Mouse (Mus musculus) intestine, embryonic 14.5 days (tissue): ENCODE data around the gene Wfdc3. TPM values are rescaled to one million over a fixed set of nuclear protein-coding genes. Genes with fewer than 3 reads are reported as not detected.

Source experiments
- ATAC-seq: fragments of 200-750 bp; cut with Nextera tagmentation; replicated peaks from 2 replicates; pipeline ENCODE4 v1.8.0; 2017; ENCODE audit warnings: low read depth, moderate number of reproducible peaks, moderate TSS enrichment, moderate library complexity; ENCODE audit not compliant: low FRiP score, low TSS enrichment
- DNase-seq: peaks from one replicate; pipeline ENCODE4 v3.0.0-alpha.2; 2018; ENCODE audit warnings: low spot score
- H3K27ac ChIP-seq: fragments of 300-500 bp; sonication (generic); 2 replicates; pipeline ENCODE4 v1.5.1; 2014; ENCODE audit warnings: low read depth, mild to moderate bottlenecking, control low read depth
- H3K27me3 ChIP-seq: fragments of 300-500 bp; sonication (generic); replicated peaks from 2 replicates; pipeline ENCODE4 v1.6.1; 2014; ENCODE audit warnings: low read length, control low read depth; ENCODE audit not compliant: control insufficient read depth, insufficient read depth
- H3K36me3 ChIP-seq: fragments of 300-500 bp; sonication (generic); 2 replicates; pipeline ENCODE4 v1.6.1; 2014; ENCODE audit warnings: low read length, control low read depth; ENCODE audit not compliant: control insufficient read depth, insufficient read depth
- H3K4me1 ChIP-seq: fragments of 300-500 bp; sonication (generic); replicated peaks from 2 replicates; pipeline ENCODE4 v1.6.1; 2014; ENCODE audit warnings: low read length, control low read depth, mixed read lengths; ENCODE audit not compliant: control insufficient read depth, insufficient read depth
- H3K4me2 ChIP-seq: fragments of 300-500 bp; sonication (generic); 2 replicates; pipeline ENCODE4 v1.6.1; 2014; ENCODE audit warnings: low read length
- H3K4me3 ChIP-seq: fragments of 300-500 bp; sonication (generic); 2 replicates; pipeline ENCODE4 v1.5.1; 2014; ENCODE audit warnings: low read depth, low read length, control low read depth, mixed read lengths
- H3K9ac ChIP-seq: fragments of 300-500 bp; sonication (generic); 2 replicates; pipeline ENCODE4 v1.6.1; 2014; ENCODE audit warnings: mild to moderate bottlenecking, low read length
- H3K9me3 ChIP-seq: fragments of 300-500 bp; sonication (generic); 2 replicates; pipeline ENCODE4 v1.6.1; 2016; ENCODE audit warnings: low read length, control low read depth; ENCODE audit not compliant: control insufficient read depth
- WGBS: fragments of 180-500 bp; shearing (Covaris S2); extraction: QIAGEN DNeasy Blood & Tissue Kit; methylation state at CpG from one replicate; pipeline ENCODE4 v1.1.7; 2014; 5-methylcytosine and 5-hydroxymethylcytosine counted together
- polyA plus RNA-seq: library from polyadenylated mRNA; unstranded; fragments of >200 nt; fragmentation: Nextera tagmentation; extraction: Ambion mirVana; gene quantifications from 2 replicates; pipeline ENCODE4 v1.2.1, GENCODE M21; 2014

Wfdc3 gene
- polyA plus RNA-seq, 1 experiment from 2014 or later: 2.6 TPM

DNA sequence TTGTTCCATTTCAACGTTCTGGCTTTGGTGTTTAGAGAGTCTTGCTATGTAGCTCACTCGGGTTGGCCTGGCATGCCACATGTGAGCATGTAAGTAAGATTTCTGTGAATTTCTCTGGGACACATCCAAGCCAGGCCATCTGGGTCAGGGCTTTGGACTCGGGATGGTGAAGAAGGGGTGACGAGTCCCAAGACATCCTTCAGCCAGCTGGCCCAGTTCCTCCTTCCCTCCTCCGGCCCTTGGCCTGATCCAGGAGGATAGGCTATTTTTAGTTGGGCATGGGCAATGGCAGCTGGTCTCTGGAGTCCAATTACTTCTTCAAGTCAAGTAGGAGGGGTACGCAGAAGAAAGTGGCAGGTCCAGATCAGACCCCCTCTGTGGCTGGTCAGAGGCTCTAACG is 33.1 kb upstream of the Wfdc3 start:
- H3K9me3 ChIP-seq: no peaks in the 10 kb centered on the region
- H3K4me1 ChIP-seq: no peaks in the 10 kb centered on the region
- no peaks in the 10 kb centered on the region for H3K27me3 ChIP-seq
- WGBS: 87% methylated on average over 7 of the region's 7 CpGs
- H3K36me3 ChIP-seq: no peaks in the 10 kb centered on the region
- ATAC-seq: no peak
- no peak overlapping the region for H3K4me3 ChIP-seq
- H3K9ac ChIP-seq: no peak overlapping the region
- no peak for DNase-seq
- H3K27ac ChIP-seq: no peak overlapping the region
- no peak overlapping the region for H3K4me2 ChIP-seq

DNA sequence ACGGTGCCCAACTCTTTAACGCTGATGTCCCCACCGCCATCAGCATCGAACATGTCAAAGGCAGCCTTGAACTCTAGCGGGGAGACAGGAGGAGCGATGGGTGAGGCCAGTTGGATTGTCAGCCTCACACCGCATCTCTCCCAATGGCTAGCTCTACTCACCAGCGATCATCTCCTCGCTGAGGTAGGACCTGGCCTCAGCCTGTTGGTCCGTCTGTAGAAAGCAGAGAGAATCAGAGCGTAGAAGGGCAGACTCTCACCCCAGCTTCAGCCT is 32.2 kb upstream of the Wfdc3 start:
- Histone ChIP-seq H3K4me3 (no peak overlapping the region), H3K9me3 (no peaks in the 10 kb centered on the region), H3K36me3 (peaks cover 2% of the 10 kb centered on the region; the same call in 1 of the 2 replicates), H3K27me3 (no peaks in the 10 kb centered on the region), H3K4me1 (no peaks in the 10 kb centered on the region), H3K9ac (no peak overlapping the region), H3K27ac (no peak overlapping the region), H3K4me2 (no peak overlapping the region)
- 90% methylated on average over 11 of the region's 11 CpGs for WGBS
- no peak for ATAC-seq
- DNase-seq: no peak

DNA sequence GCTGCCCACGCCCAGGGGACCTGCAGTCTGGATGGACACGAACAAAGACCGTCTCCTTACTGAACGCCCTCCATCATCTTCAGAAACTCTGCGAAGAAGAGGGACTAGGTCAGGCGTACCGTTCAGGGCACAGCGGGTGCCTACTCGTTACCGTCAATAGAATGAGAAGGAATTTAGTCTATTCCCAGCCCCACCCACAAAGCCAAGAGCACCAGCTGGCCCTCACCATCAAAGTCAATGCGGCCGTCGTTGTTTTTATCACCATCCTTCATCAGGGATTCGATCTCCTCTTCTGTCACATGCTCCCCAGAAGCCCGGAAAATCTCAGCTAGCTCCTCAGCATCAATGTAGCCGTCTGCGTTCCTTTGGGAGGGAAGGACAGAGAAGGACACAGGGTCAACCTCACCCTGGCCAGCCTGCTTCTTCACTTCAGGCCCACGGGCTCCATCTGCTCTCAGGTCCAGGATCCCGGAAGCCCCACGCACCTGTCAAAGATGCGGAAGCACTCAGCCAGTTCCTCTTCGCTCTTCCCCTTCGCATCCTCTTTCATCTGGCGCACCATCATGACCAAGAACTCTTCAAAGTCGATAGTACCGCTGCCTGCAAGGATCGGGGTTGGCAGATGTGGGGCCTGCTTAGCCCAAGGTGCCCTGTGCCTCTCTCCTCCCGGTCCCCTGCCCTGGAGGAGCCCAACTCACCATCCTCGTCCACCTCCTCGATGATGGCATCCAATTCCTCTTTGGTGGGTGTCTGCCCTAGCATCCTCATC is 31.7 kb upstream of the Wfdc3 start:
- no peaks in the 10 kb centered on the region for H3K4me1 ChIP-seq
- DNase-seq (no peak), ATAC-seq (no peak)
- H3K9me3 ChIP-seq: no peaks in the 10 kb centered on the region
- H3K4me2 ChIP-seq: no peak overlapping the region
- no peak overlapping the region for H3K27ac ChIP-seq
- H3K36me3 ChIP-seq: peaks cover 7% of the 10 kb centered on the region
- no peaks in the 10 kb centered on the region for H3K27me3 ChIP-seq
- no peak overlapping the region for H3K9ac ChIP-seq
- H3K4me3 ChIP-seq: no peak overlapping the region
- WGBS: 84% methylated on average over 30 of the region's 30 CpGs

DNA sequence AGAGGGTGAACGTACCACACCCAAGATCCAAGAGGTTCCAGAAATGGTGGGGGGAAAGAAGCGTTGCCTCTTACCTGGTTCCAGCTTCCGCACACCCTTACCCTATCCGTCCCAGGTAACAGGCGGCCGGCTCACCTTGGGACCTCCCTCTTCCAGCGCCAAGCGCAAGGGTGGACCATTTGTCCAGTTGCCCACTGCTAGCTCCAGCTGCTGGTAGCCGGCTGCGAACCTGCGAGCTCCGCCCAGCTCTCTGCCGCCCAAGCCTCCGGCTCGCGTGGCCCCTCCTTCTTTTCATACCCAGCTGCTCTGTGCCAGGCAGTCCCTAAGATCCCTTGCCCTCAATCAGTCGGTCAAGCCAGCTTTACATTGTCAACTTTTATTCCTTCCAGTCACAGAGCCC is 31.1 kb upstream of the Wfdc3 start:
- no peaks in the 10 kb centered on the region for H3K27me3 ChIP-seq
- no peak overlapping the region for H3K9ac ChIP-seq

DNA sequence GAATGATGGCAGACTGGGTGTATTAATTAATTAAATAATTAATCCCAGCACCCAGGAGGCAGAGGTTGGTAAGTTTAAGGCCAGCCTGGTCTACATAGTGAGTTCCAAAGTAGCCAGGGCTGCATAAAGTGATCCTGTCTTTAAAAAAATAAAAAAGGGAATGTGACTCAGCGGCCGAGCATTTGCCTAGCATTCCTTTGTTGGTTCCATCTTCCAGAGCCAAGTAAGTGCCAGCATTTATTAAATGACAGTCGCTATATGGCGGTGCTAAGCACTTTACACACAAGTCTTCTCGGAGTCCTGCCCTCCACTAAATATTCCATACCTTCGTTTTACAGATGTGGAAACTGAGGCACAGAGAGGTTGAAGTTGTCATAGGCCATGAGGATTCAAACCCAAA is 30.4 kb upstream of the Wfdc3 start:
- Histone ChIP-seq H3K27ac (no peak overlapping the region), H3K36me3 (peaks cover 20% of the 10 kb centered on the region), H3K4me3 (no peak overlapping the region), H3K9ac (no peak overlapping the region), H3K4me1 (peaks cover 11% of the 10 kb centered on the region), H3K4me2 (no peak overlapping the region), H3K9me3 (no peaks in the 10 kb centered on the region), H3K27me3 (no peaks in the 10 kb centered on the region)
- ATAC-seq (no peak), DNase-seq (no peak)
- WGBS: 80% methylated on average over 6 of the region's 6 CpGs

More for the DNA sequence above, 31.1 kb upstream of the Wfdc3 start:
- no peak overlapping the region for H3K27ac ChIP-seq
- H3K4me3 ChIP-seq: no peak overlapping the region
- peaks cover 5% of the 10 kb centered on the region; the same call in 1 of the 2 replicates for H3K4me1 ChIP-seq
- ATAC-seq (no peak), DNase-seq (no peak)
- H3K4me2 ChIP-seq: no peak overlapping the region
- H3K36me3 ChIP-seq: peaks cover 14% of the 10 kb centered on the region
- 64% methylated on average over 17 of the region's 17 CpGs for WGBS
- H3K9me3 ChIP-seq: no peaks in the 10 kb centered on the region

DNA sequence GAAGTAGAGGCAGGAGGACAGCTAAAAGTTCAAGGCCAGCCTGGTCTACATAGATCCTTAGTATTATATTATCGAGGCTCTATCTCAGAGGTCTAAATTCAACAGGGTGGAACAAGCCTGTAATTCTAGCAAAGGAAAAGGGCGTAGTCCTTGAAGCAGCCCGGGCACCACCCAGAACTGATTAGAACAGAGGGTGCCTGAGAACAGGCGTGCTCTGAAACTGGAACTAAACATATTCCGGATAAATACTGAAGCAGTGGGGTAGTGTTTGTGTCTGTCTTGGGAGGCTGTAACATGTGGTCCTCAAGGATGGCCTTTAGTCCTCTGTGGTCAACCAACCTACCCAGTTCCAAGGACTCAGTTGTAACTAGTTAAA is 28.2 kb upstream of the Wfdc3 start:
- no peak for ATAC-seq
- H3K4me1 ChIP-seq: peaks cover 19% of the 10 kb centered on the region
- DNase-seq: no peak
- H3K4me3 ChIP-seq: no peak overlapping the region
- H3K36me3 ChIP-seq: peaks cover 22% of the 10 kb centered on the region
- H3K27ac ChIP-seq: no peak overlapping the region
- WGBS: 77% methylated on average over 5 of the region's 5 CpGs
- H3K9ac ChIP-seq: no peak overlapping the region
- H3K9me3 ChIP-seq: no peaks in the 10 kb centered on the region
- H3K4me2 ChIP-seq: no peak overlapping the region
- H3K27me3 ChIP-seq: no peaks in the 10 kb centered on the region

DNA sequence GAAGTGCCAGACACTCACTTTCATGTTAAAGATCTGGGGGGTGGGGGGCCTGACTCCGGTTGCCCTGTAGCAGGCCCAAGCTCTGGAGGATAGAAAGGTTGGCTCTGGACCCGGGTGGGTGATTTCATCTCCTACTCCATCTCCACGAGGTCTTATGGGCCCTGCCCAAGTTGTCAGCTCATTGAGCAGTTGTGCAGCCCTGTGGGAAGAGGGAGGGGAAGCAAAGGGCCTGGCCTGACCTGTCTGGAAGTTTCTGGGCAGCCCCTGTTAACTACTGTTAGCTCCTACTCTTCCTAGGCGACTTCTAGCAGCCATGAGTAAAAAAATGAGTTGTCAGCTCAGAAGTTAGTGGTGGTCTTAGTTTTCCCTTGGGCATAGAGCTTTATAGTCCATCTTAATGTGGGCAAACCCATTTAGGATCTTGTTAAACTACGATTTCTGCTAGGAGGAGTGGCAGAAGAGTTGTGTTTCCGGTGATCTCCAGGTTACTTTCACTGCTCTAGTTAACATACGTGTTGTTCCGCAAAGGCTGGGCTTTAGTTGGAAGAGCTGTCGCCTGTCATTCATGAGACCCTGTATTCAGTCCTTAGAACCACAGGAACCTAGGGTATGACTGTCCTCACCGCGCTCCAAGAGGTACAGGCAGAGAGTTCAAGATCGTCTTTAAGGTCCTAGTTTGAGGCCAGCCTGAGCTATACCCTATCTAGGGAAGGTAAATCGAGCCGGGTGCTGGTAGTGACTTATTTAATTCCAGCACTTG is 27.7 kb upstream of the Wfdc3 start:
- H3K36me3 ChIP-seq: peaks cover 23% of the 10 kb centered on the region
- ATAC-seq (no peak), DNase-seq (no peak)
- H3K9ac ChIP-seq: no peak overlapping the region
- H3K27ac ChIP-seq: no peak overlapping the region
- no peaks in the 10 kb centered on the region for H3K9me3 ChIP-seq
- no peaks in the 10 kb centered on the region for H3K27me3 ChIP-seq
- H3K4me2 ChIP-seq: no peak overlapping the region
- H3K4me3 ChIP-seq: no peak overlapping the region
- H3K4me1 ChIP-seq: peaks cover 19% of the 10 kb centered on the region
- WGBS: 80% methylated on average over 14 of the region's 14 CpGs

DNA sequence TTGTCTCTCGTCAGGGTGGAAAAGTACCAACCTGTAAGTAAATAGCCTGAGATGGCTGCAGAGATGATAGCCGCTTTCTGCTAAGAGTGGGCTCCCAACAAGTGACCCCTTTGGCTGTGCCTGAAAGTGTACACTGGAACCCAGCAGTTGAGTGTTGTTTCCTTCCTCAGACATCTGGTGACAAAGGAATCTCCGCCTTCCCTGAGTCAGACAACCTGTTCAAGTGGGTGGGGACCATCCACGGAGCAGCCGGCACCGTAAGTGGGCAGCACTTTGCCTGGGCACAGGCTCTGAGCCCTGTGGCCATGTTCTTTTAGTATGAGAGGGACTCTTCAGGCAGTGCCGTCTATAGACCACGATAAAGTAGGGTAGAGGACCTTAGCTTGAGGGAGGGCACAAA is 25.4 kb upstream of the Wfdc3 start:
- Histone ChIP-seq H3K36me3 (peaks cover 45% of the 10 kb centered on the region), H3K27ac (no peak overlapping the region), H3K4me1 (peaks cover 19% of the 10 kb centered on the region), H3K27me3 (no peaks in the 10 kb centered on the region), H3K4me3 (peak overlapping the region; percentile 98), H3K9me3 (no peaks in the 10 kb centered on the region), H3K4me2 (peak overlapping the region; percentile 83), H3K9ac (peak overlapping the region; percentile 88; the same call in 1 of the 2 replicates)
- no peak for ATAC-seq
- WGBS: 73% methylated on average over 8 of the region's 8 CpGs
- no peak for DNase-seq

DNA sequence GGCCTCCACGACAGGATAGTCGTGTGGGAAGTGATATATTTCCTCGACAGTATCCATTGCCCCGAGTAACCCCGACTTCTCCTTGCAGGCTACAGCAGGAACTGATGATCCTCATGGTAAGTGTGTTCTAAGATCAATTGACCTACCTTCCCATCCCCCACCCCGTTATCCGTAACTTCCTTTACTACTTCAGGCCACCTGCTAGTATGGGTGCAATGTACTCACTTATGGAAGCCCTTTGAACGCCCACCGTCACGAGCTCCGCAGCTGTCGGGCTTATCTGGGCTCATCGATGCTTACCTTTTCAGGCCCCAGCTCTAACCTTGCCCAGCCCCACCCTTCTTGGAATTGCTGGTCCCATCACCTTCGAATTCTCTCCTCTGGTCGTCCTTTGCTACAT is 24.5 kb upstream of the Wfdc3 start:
- H3K36me3 ChIP-seq: peaks cover 54% of the 10 kb centered on the region
- WGBS: 3% methylated on average over 15 of the region's 15 CpGs
- no peaks in the 10 kb centered on the region for H3K27me3 ChIP-seq
- H3K9me3 ChIP-seq: no peaks in the 10 kb centered on the region
- H3K4me1 ChIP-seq: peaks cover 19% of the 10 kb centered on the region
- DNase-seq (peak; percentile 60), ATAC-seq (no peak)
- peak overlapping the region; percentile 98 for H3K4me3 ChIP-seq
- peak overlapping the region; percentile 88 for H3K9ac ChIP-seq
- H3K27ac ChIP-seq: peak overlapping the region; percentile 51; the same call in 1 of the 2 replicates
- H3K4me2 ChIP-seq: peak overlapping the region; percentile 83
